Mouse (Mus musculus) ES-E14 (cell line): ENCODE data around the gene Gm49340.

ENCODE experiments used
- CHD2 ChIP-seq: IDR thresholded peaks from 2 replicates; pipeline ENCODE4 v1.6.1; 2014; ENCODE audit warnings: mild to moderate bottlenecking, low read depth, low read length, inconsistent platforms
- ZNF384 ChIP-seq: IDR thresholded peaks from 2 replicates; pipeline ENCODE4 v1.6.1; 2012; ENCODE audit warnings: low read depth, low read length, inconsistent platforms

DNA sequence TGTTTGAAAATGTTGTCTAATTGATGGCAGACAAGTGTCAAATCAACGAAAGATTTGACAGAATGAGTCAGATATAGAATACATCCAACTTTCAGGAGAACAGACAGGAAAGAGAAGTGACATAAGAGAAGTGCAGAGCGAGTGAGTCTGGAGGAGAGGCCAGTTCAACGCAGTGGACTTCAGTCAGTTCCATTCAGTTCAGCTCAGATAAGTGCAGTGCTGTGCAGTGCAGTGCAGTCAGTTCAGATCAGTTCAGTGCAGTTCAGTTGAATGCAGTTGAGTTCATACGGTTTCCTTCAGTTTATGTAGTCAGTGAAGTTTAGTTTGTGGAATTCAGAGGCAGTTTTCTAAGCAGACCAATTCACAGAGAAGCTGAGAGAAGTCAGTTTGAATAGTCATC, 7.4 kb downstream of the Gm49340 start:
- TF ChIP-seq ZNF384 (no peak), CHD2 (no peak)
